Mouse (Mus musculus) stomach, postnatal 0 days (tissue): ENCODE measurements around the gene Zfp366.

ENCODE experiments used
- CTCF ChIP-seq: IDR thresholded peaks from 2 replicates; pipeline ENCODE4 v1.5.1; 2016; ENCODE audit warnings: antibody characterized with exemption, low read depth, mild to moderate bottlenecking, moderate library complexity
- EP300 ChIP-seq: optimal IDR thresholded peaks from 2 replicates; pipeline ENCODE3; 2016; ENCODE audit warnings: antibody characterized with exemption

GRCm38 (mm10) chr13:99210837-99211236, 26.2 kb downstream of the Zfp366 start:
- no peak for TF ChIP-seq EP300
- no peak for TF ChIP-seq CTCF
